In the genomic region with DNA sequence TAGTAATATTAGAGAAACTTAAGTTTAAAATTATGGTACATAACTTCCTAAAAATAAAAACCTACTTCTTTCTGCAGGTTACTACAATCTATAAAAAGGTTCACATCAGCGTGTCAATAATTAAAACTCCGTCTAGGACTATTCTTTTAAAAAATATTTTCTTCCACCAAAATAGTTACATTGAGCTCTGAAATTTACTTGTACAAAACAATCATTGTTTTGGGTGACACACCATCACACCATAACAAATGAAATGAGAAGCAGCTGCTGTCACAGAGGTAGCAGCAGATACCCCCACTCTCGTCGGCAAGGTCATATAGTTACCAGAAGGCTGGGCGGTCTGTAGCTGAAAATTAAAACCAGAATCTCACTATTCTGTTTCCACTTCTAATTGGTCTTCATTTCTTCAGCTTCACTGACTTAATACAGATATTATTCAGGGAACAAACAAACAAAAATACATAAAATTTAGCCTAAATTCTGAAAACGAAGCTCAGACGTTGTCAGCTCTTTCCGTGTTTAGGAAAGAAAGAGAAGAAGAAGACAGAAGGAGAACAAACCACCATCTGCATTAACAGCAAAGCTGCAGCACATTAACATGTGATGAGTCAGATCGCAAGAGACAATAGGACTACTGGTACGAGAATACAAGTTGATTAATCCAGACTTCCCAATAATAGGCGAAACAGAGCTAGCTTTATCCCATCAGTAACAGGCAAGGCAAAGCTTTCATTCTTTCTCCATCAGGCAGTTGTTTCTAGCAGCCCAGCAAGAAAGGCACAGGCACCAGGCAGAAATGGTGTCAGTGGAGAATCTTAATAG, we compare ENCODE assay signal across 8 mouse cellular contexts. TPM values are rescaled to one million over a fixed set of nuclear protein-coding genes. Genes with fewer than 3 reads are reported as not detected.
DNase-seq lines count a peak whose midpoint lies in the region; ATAC-seq and TF ChIP-seq lines count a peak whose summit lies in the region.

No protein-coding gene starts in this region.

- no peak overlapping the region for H3K9ac ChIP-seq in neural tube, embryonic 12.5 days

- intact Hi-C loops in left cerebral cortex, postnatal 4 days (cut with DNase I), result no loop called here
- intact Hi-C loops in left cerebral cortex, postnatal 36 days (cut with DNase I), result loop anchor here (2.0 kb wide), 1 partner anchor 118 kb away; no protein-coding TSS in a partner anchor

- H3K27me3 ChIP-seq in neural tube, embryonic 12.5 days (replicated peaks), result no peaks in the 10 kb centered on the region

- 30% methylated on average over 11 of the region's 11 CpGs for WGBS in neural tube, embryonic 12.5 days

- H3K4me3 ChIP-seq in bone marrow macrophage, adult 2 months (ENCODE audit: insufficient read depth, low read length), result peak overlapping the region; percentile 77
- H3K4me3 ChIP-seq in neural tube, embryonic 12.5 days, result 0 out of 2 replicates have a peak overlapping the region, but pooled peaks have one; percentile 9

- peak; percentile 37 for DNase-seq in left cerebral cortex, adult 11 months (ENCODE audit: low spot score)
- no peak for DNase-seq in left cerebral cortex, postnatal 4 days
- peak; percentile 30 for DNase-seq in forelimb bud, embryonic 11.5 days (ENCODE audit: low read depth, low spot score)
- peak; percentile 18 to 25 for DNase-seq in left cerebral cortex, postnatal 36 days (ENCODE audit: low spot score in 2 of 2)
- no peak for DNase-seq in ovary, postnatal 14 days (ENCODE audit: low spot score)
- no peak for DNase-seq in lung, postnatal 10 days

- peak overlapping the region; percentile 58 for H3K4me2 ChIP-seq in neural tube, embryonic 12.5 days (replicated peaks)

- no peaks in the 10 kb centered on the region for H3K9me3 ChIP-seq in neural tube, embryonic 12.5 days

- peaks cover 14% of the 10 kb centered on the region for H3K4me1 ChIP-seq in bone marrow macrophage, adult 2 months (ENCODE audit: control insufficient read depth, insufficient read depth, low read length)
- peaks cover 17% of the 10 kb centered on the region for H3K4me1 ChIP-seq in neural tube, embryonic 12.5 days

- no peak for TF ChIP-seq CTCF in bone marrow macrophage, adult 2 months (IDR thresholded peaks at IDR 0.05; ENCODE audit: low read depth, low read length)

- ATAC-seq in neural tube, embryonic 12.5 days (ENCODE audit: low FRiP score, low read depth), result peak; percentile 53; the same call in 1 of the 2 replicates

- peak overlapping the region; percentile 89 for H3K27ac ChIP-seq in bone marrow macrophage, adult 2 months (ENCODE audit: insufficient read depth, low read depth, low read length)
- peak overlapping the region; percentile 60 for H3K27ac ChIP-seq in neural tube, embryonic 12.5 days

- no peaks in the 10 kb centered on the region for H3K36me3 ChIP-seq in neural tube, embryonic 12.5 days

- no peak for TF ChIP-seq POLR2A in bone marrow macrophage, adult 2 months (IDR thresholded peaks at IDR 0.05; ENCODE audit: borderline replicate concordance, low read depth, low read length)

RNA-seq across cellular contexts. Expression of a gene that starts 49.8 kb away (rescaled TPM):
- 10 to 100 TPM; 57.5 to 60.8 TPM for total RNA-seq in left cerebral cortex, postnatal 4 days (2021)
- 25.5 and 26.7 TPM in 2 replicates for polyA plus RNA-seq in bone marrow macrophage, adult 2 months (2012; ENCODE audit: insufficient read depth, insufficient read length, missing spikeins)
- 10 to 100 TPM; 53.4 to 60.6 TPM for total RNA-seq in left cerebral cortex, postnatal 36 days (2021)
- 10.9 and 11.2 TPM in 2 replicates for polyA plus RNA-seq in neural tube, embryonic 12.5 days (2016; fragmentation: Nextera tagmentation; extraction: Ambion mirVana)

Comparison
In these comparisons a context has a peak if more than half of its experiments do, and no peak if none do; other contexts are left out.
1. DNase-seq: peak in left cerebral cortex, adult 11 months (single experiment), forelimb bud, embryonic 11.5 days (single experiment) and left cerebral cortex, postnatal 36 days (2 of 2); none in left cerebral cortex, postnatal 4 days (single experiment), ovary, postnatal 14 days (single experiment) and lung, postnatal 10 days (single experiment).